Mouse (Mus musculus) myocyte (in vitro differentiated cells): ENCODE data around the gene Calcb. TPM values are rescaled to one million over a fixed set of nuclear protein-coding genes. Genes with fewer than 3 reads are reported as not detected.
"Not testable (repeated sequence)": the region's sequence is repeated elsewhere in the genome, so short reads cannot be mapped to it uniquely, and the experiment has no call there.

Experiments used
- H3K27me3 ChIP-seq: one replicate; pipeline ENCODE4 v1.6.1; 2011; ENCODE audit not compliant: control insufficient read depth, insufficient read depth, insufficient read length
- H3K36me3 ChIP-seq: one replicate; pipeline ENCODE4 v1.6.1; 2011; ENCODE audit not compliant: control insufficient read depth, insufficient read depth
- H3K4me2 ChIP-seq: one replicate; pipeline ENCODE4 v1.6.1; 2011; ENCODE audit warnings: low read depth, control low read depth
- H3K4me3 ChIP-seq: one replicate; pipeline ENCODE4 v1.5.1; 2011; ENCODE audit warnings: mild to moderate bottlenecking, control low read depth, moderate library complexity
- H3K79me2 ChIP-seq: one replicate; pipeline ENCODE4 v1.6.1; 2011; ENCODE audit not compliant: control insufficient read depth, insufficient read depth
- H3ac ChIP-seq: one replicate; pipeline ENCODE4 v1.6.1; 2011; ENCODE audit not compliant: control insufficient read depth, insufficient read length
- CEBPB ChIP-seq: IDR thresholded peaks from 2 replicates; pipeline ENCODE4 v1.6.1; 2011; ENCODE audit warnings: mild to moderate bottlenecking, moderate library complexity; ENCODE audit not compliant: poor library complexity, insufficient read depth, severe bottlenecking
- E2F4 ChIP-seq: IDR thresholded peaks from one replicate; pipeline ENCODE4 v1.6.1; 2011; ENCODE audit warnings: mild to moderate bottlenecking, control low read depth, moderate library complexity; ENCODE audit not compliant: insufficient read depth
- MAX ChIP-seq: IDR thresholded peaks from one replicate; pipeline ENCODE4 v1.6.1; 2011; ENCODE audit warnings: low read depth, mild to moderate bottlenecking, control low read depth
- MYOD1 ChIP-seq, 3 experiments: IDR thresholded peaks; one replicate each; pipeline ENCODE4 v1.6.1; 2011; ENCODE audit warnings: control low read depth in 2 of 3, low read depth in 2 of 3, mild to moderate bottlenecking in 2 of 3, moderate library complexity in 1 of 3; ENCODE audit not compliant: insufficient read length in 2 of 3, control insufficient read depth in 1 of 3
- MYOG ChIP-seq, 3 experiments: IDR thresholded peaks; one replicate each; pipeline ENCODE4 v1.6.1; 2011; ENCODE audit warnings: control low read depth in 2 of 3, low read depth in 2 of 3, mild to moderate bottlenecking in 2 of 3; ENCODE audit not compliant: insufficient read length in 2 of 3, control insufficient read depth in 1 of 3, insufficient read depth in 1 of 3
- POLR2A ChIP-seq: IDR thresholded peaks from one replicate; pipeline ENCODE4 v1.6.1; 2011; ENCODE audit warnings: low read depth, mild to moderate bottlenecking, control low read depth, moderate library complexity; ENCODE audit not compliant: insufficient read length
- POLR2AphosphoS2 ChIP-seq: IDR thresholded peaks from one replicate; pipeline ENCODE4 v1.6.1; 2011; ENCODE audit warnings: low read depth, control low read depth; ENCODE audit not compliant: insufficient read length
- REST ChIP-seq: IDR thresholded peaks from one replicate; pipeline ENCODE4 v1.6.1; 2011; ENCODE audit warnings: mild to moderate bottlenecking, control low read depth, moderate library complexity; ENCODE audit not compliant: insufficient read depth, insufficient read length
- SRF ChIP-seq: IDR thresholded peaks from one replicate; pipeline ENCODE4 v1.6.1; 2011; ENCODE audit warnings: low read depth; ENCODE audit not compliant: control insufficient read depth, insufficient read length
- TCF12 ChIP-seq: IDR thresholded peaks from one replicate; pipeline ENCODE4 v1.6.1; 2011; ENCODE audit warnings: mild to moderate bottlenecking, control low read depth; ENCODE audit not compliant: poor library complexity, insufficient read depth, severe bottlenecking
- TCF3 ChIP-seq: IDR thresholded peaks from one replicate; pipeline ENCODE4 v1.6.1; 2011; ENCODE audit warnings: low read depth, control low read depth; ENCODE audit not compliant: insufficient read length
- USF1 ChIP-seq: IDR thresholded peaks from one replicate; pipeline ENCODE4 v1.6.1; 2011; ENCODE audit warnings: low read depth, mild to moderate bottlenecking, control low read depth, moderate library complexity
- polyA plus RNA-seq: library from polyadenylated mRNA; unstranded; fragments of >200 nt; fragmentation: generic; extraction: Trizol; gene quantifications from one replicate; pipeline ENCODE4 v1.2.1, GENCODE M21; 2012; ENCODE audit warnings: missing spikeins

Calcb gene
- polyA plus RNA-seq, 1 experiment, result 0.13 TPM

GRCm38 (mm10) chr7:114731175-114731574 is 12.7 kb downstream of the Calcb start:
- Histone ChIP-seq H3K79me2 (no peaks in the 10 kb centered on the region), H3K4me2 (no peak overlapping the region), H3K36me3 (no peaks in the 10 kb centered on the region), H3K4me3 (no peak overlapping the region), H3K27me3 (no peaks in the 10 kb centered on the region), H3ac (no peak overlapping the region)
- no peak for TF ChIP-seq CEBPB
- no peak for TF ChIP-seq TCF3
- no peak for TF ChIP-seq MYOD1 (IDR thresholded peaks at IDR 0.05; ENCODE audit: control insufficient read depth in 1 of 3, insufficient read length in 2 of 3, low read depth in 2 of 3)
- no peak for TF ChIP-seq E2F4
- no peak for TF ChIP-seq REST
- no peak for TF ChIP-seq TCF12
- no peak for TF ChIP-seq MAX
- no peak for TF ChIP-seq POLR2A
- no peak for TF ChIP-seq USF1
- no peak for TF ChIP-seq MYOG (IDR thresholded peaks at IDR 0.05; ENCODE audit: control insufficient read depth in 1 of 3, insufficient read depth in 1 of 3, insufficient read length in 2 of 3, low read depth in 2 of 3)

DNA sequence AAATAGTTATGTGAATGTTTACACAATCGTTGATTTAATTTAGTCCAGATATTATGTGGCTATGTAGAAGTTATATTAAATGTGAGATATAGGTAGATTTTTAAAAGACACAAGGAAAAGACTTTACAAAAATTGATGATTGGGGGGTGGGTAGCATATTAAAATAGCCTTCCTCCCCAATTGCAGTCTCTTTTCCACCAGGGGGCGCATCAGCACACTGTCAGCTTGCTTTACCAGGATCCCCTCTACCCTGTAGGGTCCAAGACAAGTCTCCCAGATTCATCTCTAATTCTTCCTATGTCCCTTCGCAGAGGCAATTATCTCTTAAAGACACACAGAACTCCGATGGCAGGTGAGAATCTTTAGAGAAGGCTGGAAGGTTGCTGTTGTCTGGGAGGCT is 13.3 kb downstream of the Calcb start:
- H3ac ChIP-seq, H3K27me3 ChIP-seq, H3K4me3 ChIP-seq, H3K4me2 ChIP-seq, H3K36me3 ChIP-seq, H3K79me2 ChIP-seq: not testable (repeated sequence)

- H3K36me3 ChIP-seq, result no peaks in the 10 kb centered on the region
- H3K27me3 ChIP-seq, result no peaks in the 10 kb centered on the region
- H3K4me3 ChIP-seq, result no peak overlapping the region
- no peaks in the 10 kb centered on the region for H3K79me2 ChIP-seq
- no peak overlapping the region for H3ac ChIP-seq
- no peak for TF ChIP-seq POLR2A
- no peak for TF ChIP-seq MAX
- TF ChIP-seq MYOG (IDR thresholded peaks at IDR 0.05; ENCODE audit: control insufficient read depth in 1 of 3, insufficient read depth in 1 of 3, insufficient read length in 2 of 3, low read depth in 2 of 3), result no peak
- TF ChIP-seq POLR2AphosphoS2, result no peak
- TF ChIP-seq TCF12, result no peak
- TF ChIP-seq SRF, result no peak
- no peak for TF ChIP-seq USF1
- TF ChIP-seq REST, result no peak
- no peak for TF ChIP-seq CEBPB
- TF ChIP-seq E2F4, result no peak
- no peak for TF ChIP-seq MYOD1 (IDR thresholded peaks at IDR 0.05; ENCODE audit: control insufficient read depth in 1 of 3, insufficient read length in 2 of 3, low read depth in 2 of 3)
- no peak for TF ChIP-seq TCF3
- no peak overlapping the region for H3K4me2 ChIP-seq
Measured at GRCm38 (mm10) chr7:114736256-114736655, 17.8 kb downstream of the Calcb start.

DNA sequence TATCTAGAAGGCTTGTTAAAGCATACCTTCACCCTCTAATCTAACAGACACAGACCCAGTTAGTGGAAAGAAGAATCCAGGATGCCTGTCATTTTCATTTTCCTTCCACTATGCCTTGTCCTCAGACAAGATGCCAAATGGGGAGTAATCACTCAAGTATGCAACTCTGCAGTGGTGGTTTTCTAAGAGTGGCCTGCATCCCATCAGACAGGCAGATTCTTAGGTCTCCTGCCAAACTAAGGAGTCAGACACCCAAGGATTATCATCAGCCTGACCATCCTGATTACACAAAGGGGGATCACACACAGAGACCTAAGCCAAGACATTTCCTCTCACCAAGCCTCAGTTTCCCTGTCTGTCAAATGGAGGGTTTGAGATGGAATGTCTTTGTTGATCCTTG is 19.7 kb downstream of the Calcb start:
- H3K27me3 ChIP-seq, result no peaks in the 10 kb centered on the region
- TF ChIP-seq USF1, result no peak
- TF ChIP-seq POLR2A, result no peak
- TF ChIP-seq REST, result no peak
- TF ChIP-seq TCF12, result no peak
- TF ChIP-seq MYOD1 (IDR thresholded peaks at IDR 0.05; ENCODE audit: control insufficient read depth in 1 of 3, insufficient read length in 2 of 3, low read depth in 2 of 3), result no peak
- TF ChIP-seq E2F4, result no peak
- no peak for TF ChIP-seq MAX
- TF ChIP-seq SRF, result no peak
- no peak for TF ChIP-seq CEBPB
- TF ChIP-seq MYOG (IDR thresholded peaks at IDR 0.05; ENCODE audit: control insufficient read depth in 1 of 3, insufficient read depth in 1 of 3, insufficient read length in 2 of 3, low read depth in 2 of 3), result no peak
- TF ChIP-seq TCF3, result no peak
- TF ChIP-seq POLR2AphosphoS2, result no peak
- H3K4me2 ChIP-seq, result peak overlapping the region; percentile 46
- H3K36me3 ChIP-seq, result no peaks in the 10 kb centered on the region
- H3ac ChIP-seq, result no peak overlapping the region
- no peaks in the 10 kb centered on the region for H3K79me2 ChIP-seq
- H3K4me3 ChIP-seq, result no peak overlapping the region

DNA sequence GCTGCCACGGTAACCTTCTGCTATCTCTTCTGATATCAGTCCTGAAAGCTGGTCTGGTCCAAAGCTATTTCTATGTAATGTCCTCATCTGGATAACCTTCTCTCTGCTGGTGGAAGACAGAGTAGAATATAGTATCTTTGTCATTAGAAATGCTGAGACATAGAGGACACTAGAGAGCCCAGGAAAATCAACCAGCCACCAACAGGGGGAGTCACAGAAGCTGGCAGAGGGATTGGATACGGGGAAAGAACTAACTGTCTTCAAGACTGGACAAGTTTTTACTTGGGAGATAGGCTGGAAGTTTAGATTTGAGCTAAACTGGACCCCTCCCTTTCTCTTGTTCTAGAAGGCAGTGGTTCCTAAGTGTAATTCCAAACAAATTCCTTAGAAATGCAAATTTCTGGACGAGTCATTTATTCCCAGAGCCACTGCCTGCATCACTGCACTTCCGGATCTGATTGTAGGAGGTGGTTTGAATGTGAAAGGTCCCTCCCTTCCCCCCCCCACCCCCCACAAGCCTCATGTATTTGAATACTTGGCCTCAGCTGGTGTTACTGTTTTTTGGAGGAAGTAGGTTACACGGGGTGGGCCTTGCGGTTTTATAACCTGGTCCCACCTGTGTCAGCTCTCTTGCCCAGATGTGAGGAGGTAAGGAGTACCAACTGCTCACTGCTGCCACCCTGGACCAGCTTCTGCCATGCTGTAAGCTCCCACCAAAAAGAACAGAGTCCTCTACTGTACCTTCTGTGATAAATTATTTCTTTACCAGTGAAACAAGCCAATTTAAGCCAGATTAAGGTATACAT is 22.1 kb downstream of the Calcb start:
- no peak overlapping the region for H3K4me2 ChIP-seq
- no peaks in the 10 kb centered on the region for H3K79me2 ChIP-seq
- no peak for TF ChIP-seq POLR2AphosphoS2
- TF ChIP-seq POLR2A, result no peak
- no peak for TF ChIP-seq CEBPB
- no peak for TF ChIP-seq SRF
- TF ChIP-seq USF1, result no peak
- no peak for TF ChIP-seq TCF3
- TF ChIP-seq MYOD1 (IDR thresholded peaks at IDR 0.05; ENCODE audit: control insufficient read depth in 1 of 3, insufficient read length in 2 of 3, low read depth in 2 of 3), result no peak
- TF ChIP-seq TCF12, result no peak
- TF ChIP-seq E2F4, result no peak
- no peak for TF ChIP-seq REST
- TF ChIP-seq MYOG (IDR thresholded peaks at IDR 0.05; ENCODE audit: control insufficient read depth in 1 of 3, insufficient read depth in 1 of 3, insufficient read length in 2 of 3, low read depth in 2 of 3), result no peak
- TF ChIP-seq MAX, result no peak
- no peaks in the 10 kb centered on the region for H3K27me3 ChIP-seq
- H3K36me3 ChIP-seq, result no peaks in the 10 kb centered on the region
- no peak overlapping the region for H3K4me3 ChIP-seq
- no peak overlapping the region for H3ac ChIP-seq
